9 mouse cellular contexts compared by ENCODE assay signal in the genomic region with DNA sequence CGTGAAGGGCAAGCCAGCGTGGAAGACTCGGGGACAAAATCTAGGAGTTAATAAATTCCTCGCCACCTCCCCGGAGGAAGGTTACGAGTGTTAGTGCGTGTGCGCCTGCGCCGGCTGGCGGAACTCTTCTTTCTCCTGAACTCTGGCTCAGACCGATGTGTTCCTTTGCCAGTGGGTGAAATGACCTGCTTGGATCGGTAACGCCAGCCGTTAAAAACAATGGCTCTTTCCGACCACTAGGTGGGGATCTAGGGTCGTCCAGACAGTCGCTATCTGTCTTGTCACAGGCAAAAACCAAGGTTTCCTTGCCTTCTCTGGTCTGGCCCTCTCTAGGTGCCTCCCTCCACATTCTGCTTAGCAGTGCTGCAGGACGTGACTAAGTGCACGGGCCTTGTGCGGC. TPM values are rescaled to one million over a fixed set of nuclear protein-coding genes. Genes with fewer than 3 reads are reported as not detected.
DNase-seq lines count a peak whose midpoint lies in the region; ATAC-seq and TF ChIP-seq lines count a peak whose summit lies in the region.
"Had no signal": no experiment of that assay in that cellular context is flagged by ENCODE, and none has a peak within 500 bp of the region (broad histone marks: within the 10 kb centered on the region; RNA-seq: fewer than 3 reads in every experiment).

No protein-coding gene starts in this region.

- H3K36me3 ChIP-seq in ES-Bruce4 (ENCODE audit: control insufficient read depth, insufficient read depth, low read length, poor library complexity, severe bottlenecking), result no peaks in the 10 kb centered on the region
- no peaks in the 10 kb centered on the region for H3K36me3 ChIP-seq in liver, postnatal 0 days (replicated peaks; ENCODE audit: insufficient read depth, low read length)
- no peaks in the 10 kb centered on the region for H3K36me3 ChIP-seq in neural tube, embryonic 12.5 days

- no peak overlapping the region for H3K27ac ChIP-seq in ES-Bruce4 (ENCODE audit: insufficient read depth, low read length)
- no peak overlapping the region for H3K27ac ChIP-seq in liver, postnatal 0 days (ENCODE audit: low read depth)
- H3K27ac ChIP-seq in neural tube, embryonic 12.5 days, result no peak overlapping the region
- H3K27ac ChIP-seq: macrophage had no signal

- no peak for TF ChIP-seq POLR2A in ES-Bruce4 (IDR thresholded peaks at IDR 0.05; ENCODE audit: insufficient read depth, low read length)

- TF ChIP-seq CTCF in ES-Bruce4 (IDR thresholded peaks at IDR 0.05; ENCODE audit: low read depth, low read length), result peak; percentile 78
- peak; percentile 93 for TF ChIP-seq CTCF in liver, postnatal 0 days (IDR thresholded peaks at IDR 0.05; ENCODE audit: low read depth)

- ATAC-seq in liver, postnatal 0 days, result peak; percentile 48
- peak; percentile 14; the same call in 1 of the 2 replicates for ATAC-seq in neural tube, embryonic 12.5 days (ENCODE audit: low FRiP score, low read depth)

- peak overlapping the region; percentile 20; the same call in 1 of the 2 replicates for H3K4me2 ChIP-seq in liver, postnatal 0 days (ENCODE audit: low read depth, low read length)
- H3K4me2 ChIP-seq in neural tube, embryonic 12.5 days (replicated peaks), result peak overlapping the region; percentile 61

- TF ChIP-seq EP300 in ES-Bruce4 (IDR thresholded peaks at IDR 0.05; ENCODE audit: insufficient read depth, low read depth, low read length), result no peak
- no peak for TF ChIP-seq EP300 in liver, postnatal 0 days (IDR thresholded peaks at IDR 0.05; ENCODE audit: low read depth)

- no peaks in the 10 kb centered on the region for H3K4me1 ChIP-seq in ES-Bruce4 (ENCODE audit: control insufficient read depth, insufficient read depth, low read length)
- H3K4me1 ChIP-seq in liver, postnatal 0 days (ENCODE audit: insufficient read depth), result 0 out of 2 replicates have a peak, but pooled peaks cover 4% of the 10 kb centered on the region
- H3K4me1 ChIP-seq in neural tube, embryonic 12.5 days, result peaks cover 6% of the 10 kb centered on the region; the same call in 1 of the 2 replicates

- H3K4me3 ChIP-seq in ES-Bruce4 (ENCODE audit: low read depth, low read length), result peak overlapping the region; percentile 28; the same call in 1 of the 2 replicates
- H3K4me3 ChIP-seq in liver, postnatal 0 days (ENCODE audit: low read depth, low read length), result no peak overlapping the region
- no peak overlapping the region; the same call in 1 of the 2 replicates for H3K4me3 ChIP-seq in neural tube, embryonic 12.5 days

- 6% methylated on average over 21 of the region's 21 CpGs for WGBS in liver, postnatal 0 days (ENCODE audit: insufficient replicate concordance)
- 2% methylated on average over 21 of the region's 21 CpGs for WGBS in neural tube, embryonic 12.5 days

- DNase-seq in adipocyte (ENCODE audit: low spot score), result peak; percentile 93
- peak; percentile 90 for DNase-seq in embryo, embryonic 11 days
- peak; percentile 75 for DNase-seq in heart, adult 8-10 months (ENCODE audit: low spot score)
- peak; percentile 68 for DNase-seq in kidney, adult 18-20 months
- DNase-seq in liver, postnatal 0 days, result peak; percentile 69
- peak; percentile 36 to 37 for DNase-seq in thymus, postnatal 36 days

- no peak overlapping the region for H3K9ac ChIP-seq in ES-Bruce4 (ENCODE audit: low read depth, poor library complexity, severe bottlenecking)
- H3K9ac ChIP-seq in liver, postnatal 0 days (replicated peaks), result no peak overlapping the region
- no peak overlapping the region for H3K9ac ChIP-seq in neural tube, embryonic 12.5 days

- no peaks in the 10 kb centered on the region for H3K27me3 ChIP-seq in ES-Bruce4 (ENCODE audit: control insufficient read depth, insufficient read depth, low read length, poor library complexity, severe bottlenecking)
- peaks cover 39% of the 10 kb centered on the region for H3K27me3 ChIP-seq in liver, postnatal 0 days (ENCODE audit: insufficient read depth, low read length)
- H3K27me3 ChIP-seq in neural tube, embryonic 12.5 days (replicated peaks), result peaks cover 37% of the 10 kb centered on the region

- H3K9me3 ChIP-seq in ES-Bruce4 (replicated peaks; ENCODE audit: control insufficient read depth, insufficient read depth, low read length, poor library complexity, severe bottlenecking), result no peaks in the 10 kb centered on the region
- H3K9me3 ChIP-seq in liver, postnatal 0 days (ENCODE audit: low read length), result no peaks in the 10 kb centered on the region
- no peaks in the 10 kb centered on the region for H3K9me3 ChIP-seq in neural tube, embryonic 12.5 days

RNA-seq across cellular contexts. Expression of a gene that starts 1.1 kb away (rescaled TPM):
- not detected in 2 replicates for polyA plus RNA-seq in ES-Bruce4 (2011; ENCODE audit: insufficient read depth, insufficient read length, low read depth, missing spikeins)
- not detected for total RNA-seq in heart, adult 8-10 months (2022)
- not detected in 2 replicates for polyA plus RNA-seq in liver, postnatal 0 days (2015; fragmentation: Nextera tagmentation; extraction: Ambion mirVana)
- polyA plus RNA-seq in neural tube, embryonic 12.5 days (2016; fragmentation: Nextera tagmentation; extraction: Ambion mirVana), result not detected in 2 replicates
- polyA plus RNA-seq: macrophage had no signal

RNA-seq across cellular contexts. Expression of a gene that starts 16.7 kb away (rescaled TPM):
- polyA plus RNA-seq in ES-Bruce4 (2011; ENCODE audit: insufficient read depth, insufficient read length, low read depth, missing spikeins), result 0.16 and 0.24 TPM in 2 replicates
- total RNA-seq in heart, adult 8-10 months (2022), result 1 to 10 TPM; 4.1 to 6.6 (median 4.7) TPM
- 0.66 and 0.75 TPM in 2 replicates for polyA plus RNA-seq in liver, postnatal 0 days (2015; fragmentation: Nextera tagmentation; extraction: Ambion mirVana)
- polyA plus RNA-seq in neural tube, embryonic 12.5 days (2016; fragmentation: Nextera tagmentation; extraction: Ambion mirVana), result 4.7 and 5.3 TPM in 2 replicates
- polyA plus RNA-seq: macrophage had no signal

RNA-seq across cellular contexts. Expression of a gene that starts 37.2 kb away (rescaled TPM):
- 0.62 and 0.69 TPM in 2 replicates for polyA plus RNA-seq in ES-Bruce4 (2011; ENCODE audit: insufficient read depth, insufficient read length, low read depth, missing spikeins)
- not detected for total RNA-seq in heart, adult 8-10 months (2022)
- not detected in 2 replicates for polyA plus RNA-seq in liver, postnatal 0 days (2015; fragmentation: Nextera tagmentation; extraction: Ambion mirVana)
- polyA plus RNA-seq in neural tube, embryonic 12.5 days (2016; fragmentation: Nextera tagmentation; extraction: Ambion mirVana), result 0.39 and 0.61 TPM in 2 replicates
- polyA plus RNA-seq: macrophage had no signal

Comparison
In these comparisons a context has a peak if more than half of its experiments do, and no peak if none do; other contexts are left out.
1. DNase-seq: peak in every context shown above with its lines; median percentile 93 in adipocyte; 90 in embryo, embryonic 11 days; 75 in heart, adult 8-10 months; 69 in liver, postnatal 0 days; 68 in kidney, adult 18-20 months; 36 in thymus, postnatal 36 days.